Mouse (Mus musculus) kidney, postnatal 25 days (tissue): ENCODE data around the gene Slc38a9.
"Not testable (repeated sequence)": the region's sequence is repeated elsewhere in the genome, so short reads cannot be mapped to it uniquely, and the experiment has no call there.

Source experiments
- DNase-seq, 2 experiments: peaks; one replicate each; pipeline ENCODE4 v3.0.0; 2021; ENCODE audit warnings: mixed read lengths in 2 of 2

Gene Slc38a9

DNA sequence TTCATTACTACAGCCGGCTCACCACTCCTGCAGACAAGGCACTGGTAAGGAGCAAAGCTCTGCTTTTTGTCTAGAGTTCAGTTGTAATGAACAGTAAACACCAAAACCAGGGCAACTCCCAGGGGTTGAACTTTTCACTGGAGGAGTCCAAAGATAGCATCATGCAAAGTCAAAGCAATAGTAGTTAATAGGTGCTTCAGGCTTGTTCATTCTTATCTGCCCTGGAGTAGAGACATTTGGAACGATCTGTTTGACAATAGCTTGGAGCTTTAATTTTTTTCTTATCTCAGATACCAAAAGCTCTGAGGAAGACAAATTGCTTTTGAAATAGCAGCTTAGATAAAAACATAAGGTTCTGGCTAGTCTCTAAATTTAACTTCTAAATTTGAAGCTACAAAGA is 25.6 kb downstream of the Slc38a9 start:
- DNase-seq: no peak

DNA sequence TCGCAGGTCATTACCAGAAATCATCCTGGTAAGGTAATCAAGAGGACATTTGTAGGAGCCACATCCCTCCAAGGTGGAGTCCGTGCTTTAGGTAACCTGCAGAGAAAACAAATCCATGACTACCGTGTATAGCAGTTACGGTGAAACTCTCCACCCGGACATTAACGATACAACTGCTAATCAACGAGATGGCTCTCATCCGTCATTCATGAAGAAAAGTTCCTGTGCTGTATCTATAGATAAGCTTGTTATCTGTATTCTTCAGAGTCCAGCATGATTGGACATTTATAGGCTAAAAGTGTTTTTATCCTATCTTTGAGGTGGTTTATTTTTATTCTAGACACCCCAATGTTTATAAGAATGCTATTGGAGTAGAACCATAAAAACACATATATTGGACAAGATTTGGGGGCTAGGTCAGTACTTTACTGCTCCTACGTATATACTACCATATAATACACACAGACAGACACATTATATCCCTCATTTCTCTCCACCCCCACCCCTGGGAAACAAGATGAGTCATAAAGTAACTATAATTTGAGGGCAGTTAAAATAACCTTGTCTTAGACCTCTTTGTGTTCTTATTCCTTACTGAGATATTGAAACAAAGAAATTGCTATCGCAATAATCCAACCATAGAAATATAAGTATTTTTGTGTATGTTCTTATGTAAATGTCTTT is 32.5 kb downstream of the Slc38a9 start:
- no peak for DNase-seq

DNA sequence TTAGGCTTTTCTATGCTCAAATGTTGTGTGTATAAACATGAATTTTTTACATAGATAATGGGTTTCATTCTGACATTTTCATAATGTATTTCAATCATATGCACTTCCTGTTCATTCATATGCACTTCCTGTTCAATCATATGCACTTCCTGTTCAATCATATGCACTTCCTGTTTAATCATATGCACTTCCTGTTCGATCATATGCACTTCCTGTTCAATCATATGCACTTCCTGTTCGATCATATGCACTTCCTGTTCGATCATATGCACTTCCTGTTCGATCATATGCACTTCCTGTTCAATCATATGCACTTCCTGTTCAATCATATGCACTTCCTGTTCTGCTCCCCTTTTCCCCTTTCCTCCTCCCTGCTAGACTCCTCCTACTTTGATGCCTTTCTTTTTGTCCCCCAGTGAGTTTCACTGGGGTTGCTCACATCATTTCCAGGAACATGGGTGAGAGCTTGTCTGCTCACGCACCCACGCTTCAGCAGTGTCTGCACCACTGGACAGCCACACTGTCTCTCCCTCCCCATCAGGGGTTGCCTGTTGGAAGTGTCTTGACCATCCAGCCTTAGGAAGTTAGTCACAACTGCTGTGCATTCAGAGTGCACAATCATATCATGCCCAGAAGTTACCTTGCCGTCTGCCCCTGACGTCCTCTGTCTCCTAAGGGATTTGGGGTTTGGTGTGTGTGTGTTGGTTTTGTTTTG is 35.1 kb downstream of the Slc38a9 start:
- no peak for DNase-seq

DNA sequence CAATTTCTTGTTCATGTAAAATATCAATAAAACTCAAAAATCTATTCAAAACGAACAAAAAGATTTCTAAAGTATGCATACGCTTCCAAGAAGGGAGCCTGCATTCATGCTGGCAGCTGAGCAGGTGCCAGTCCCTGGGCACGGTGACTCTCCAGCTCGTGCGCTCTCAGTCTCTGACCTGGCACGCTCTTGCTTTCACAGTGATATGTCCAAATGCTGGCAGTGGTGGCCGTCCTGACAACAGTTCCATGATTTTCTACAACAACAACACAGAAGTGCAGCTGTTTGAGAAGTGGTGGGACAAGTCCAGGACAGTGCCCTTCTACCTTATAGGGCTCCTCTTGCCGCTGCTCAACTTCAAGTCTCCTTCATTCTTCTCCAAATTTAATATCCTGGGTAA is 40.7 kb downstream of the Slc38a9 start:
- no peak for DNase-seq

DNA sequence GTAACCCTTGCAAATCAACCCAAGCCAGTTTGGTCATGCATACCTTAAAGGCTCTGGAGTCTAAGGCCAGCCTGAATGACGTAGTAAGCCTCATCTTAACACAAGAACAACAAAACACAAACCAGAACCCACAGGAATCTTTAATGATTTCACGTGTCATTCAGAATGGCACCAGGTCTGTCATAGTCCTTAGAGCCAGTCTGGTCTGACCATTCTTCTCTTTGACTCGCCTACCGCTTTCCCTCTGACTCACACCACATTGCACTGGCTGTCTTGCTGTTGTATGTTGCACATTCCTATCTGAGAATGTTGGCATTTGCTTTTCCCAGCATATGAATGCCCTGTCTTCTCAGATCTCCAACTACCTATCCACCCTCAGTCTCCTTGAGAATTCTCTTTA is 45.8 kb downstream of the Slc38a9 start:
- DNase-seq: no peak

DNA sequence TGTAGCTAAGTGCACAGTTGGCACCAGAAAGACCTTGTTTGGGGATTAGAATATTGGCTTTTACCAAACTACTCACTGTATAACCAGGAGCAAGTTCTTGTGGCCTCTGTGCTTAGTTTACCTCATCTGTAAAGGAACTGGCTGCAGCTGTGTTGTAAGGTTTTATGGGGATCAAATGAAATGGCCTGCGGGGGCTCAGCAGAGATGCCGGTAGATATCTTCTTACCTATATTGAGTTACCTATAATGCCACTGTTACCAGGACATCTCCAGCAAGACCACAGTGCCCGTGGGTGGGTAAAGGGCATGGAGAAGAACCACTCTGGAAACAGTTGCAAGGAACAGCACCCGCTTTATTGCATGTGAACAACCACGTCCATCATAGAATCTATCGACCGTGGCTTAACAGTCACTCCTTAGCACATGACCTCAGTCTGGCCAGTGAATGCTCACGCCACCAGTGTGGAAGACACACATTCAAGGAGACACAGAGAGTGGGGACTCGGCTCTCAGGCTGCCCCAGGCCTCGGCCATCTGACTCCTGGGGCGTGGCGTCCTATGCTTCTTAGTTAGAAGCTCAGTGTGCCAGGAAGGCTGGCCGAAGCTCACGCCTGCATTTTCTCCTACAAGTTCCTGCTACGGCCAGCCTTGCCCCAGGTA is 59.7 kb downstream of the Slc38a9 start:
- no peak for DNase-seq

DNA sequence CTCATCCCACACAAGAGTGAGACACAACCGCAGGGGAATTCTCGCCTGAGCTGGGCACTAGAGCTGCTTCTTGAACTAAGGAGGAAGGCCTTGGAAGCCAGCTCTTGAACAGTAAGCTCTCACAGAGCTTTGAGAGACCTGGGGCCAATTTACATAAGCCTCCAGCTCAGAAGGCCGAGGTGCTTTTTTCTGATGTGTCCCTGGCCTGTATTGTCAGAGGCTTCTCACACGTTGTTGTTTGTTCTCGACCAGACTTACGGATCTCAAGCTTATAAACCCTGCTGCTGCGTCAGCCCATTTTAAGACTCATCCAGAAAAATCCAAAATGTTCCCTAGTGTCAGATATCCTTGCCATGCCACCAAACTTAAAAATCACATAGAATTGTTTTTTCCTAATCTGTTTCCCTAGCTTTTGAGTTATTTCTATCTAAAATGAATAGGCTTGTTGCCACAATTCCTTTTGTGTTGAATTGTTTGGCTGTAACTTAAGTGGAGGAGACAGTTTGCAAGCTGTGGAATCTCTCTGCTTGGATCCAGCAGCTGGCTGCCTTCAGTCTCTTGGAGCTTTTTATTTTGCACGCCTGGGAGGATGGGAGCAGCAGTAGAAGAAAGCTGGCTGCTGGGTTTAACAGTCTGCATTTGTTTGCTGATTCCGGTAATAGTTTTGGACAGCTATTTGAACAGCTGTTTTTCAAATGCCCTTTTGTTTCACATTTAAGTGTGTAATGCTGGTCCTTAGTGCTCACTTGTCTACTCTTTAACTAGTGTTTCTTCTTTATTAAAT is 61.6 kb downstream of the Slc38a9 start:
- peak; percentile 50 to 64 for DNase-seq

DNA sequence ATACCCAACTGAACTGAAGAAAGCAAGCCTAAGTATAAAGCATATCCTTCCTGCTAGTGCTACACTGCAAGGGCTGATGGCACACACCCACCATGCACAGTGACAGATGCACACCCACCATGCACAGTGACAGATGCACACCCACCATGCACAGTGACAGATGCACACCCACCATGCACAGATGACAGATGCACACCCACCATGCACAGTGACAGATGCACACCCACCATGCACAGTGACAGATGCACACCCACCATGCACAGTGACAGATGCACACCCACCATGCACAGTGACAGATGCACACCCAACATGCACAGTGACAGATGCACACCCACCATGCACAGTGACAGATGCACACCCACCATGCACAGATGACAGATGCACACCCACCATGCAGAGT is 63.7 kb downstream of the Slc38a9 start:
- not testable (repeated sequence) for DNase-seq

DNA sequence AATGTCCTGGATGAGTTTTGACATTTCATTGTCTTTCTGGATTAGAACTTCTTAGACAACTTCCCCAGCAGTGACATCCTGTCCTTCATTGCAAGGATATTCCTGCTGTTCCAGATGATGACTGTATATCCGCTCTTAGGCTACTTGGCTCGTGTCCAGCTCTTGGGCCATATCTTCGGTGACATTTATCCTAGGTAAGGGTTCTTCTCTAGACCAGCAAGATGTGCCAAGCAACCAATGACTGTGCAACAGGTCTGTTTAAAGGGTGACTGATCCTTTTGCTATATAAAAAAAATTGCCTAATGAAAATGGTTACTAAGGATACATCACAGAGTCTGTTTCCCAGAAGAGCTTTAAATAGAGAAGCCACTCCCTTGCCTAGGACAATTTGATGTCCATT is 65.5 kb downstream of the Slc38a9 start:
- DNase-seq: peak; percentile 56 to 58

DNA sequence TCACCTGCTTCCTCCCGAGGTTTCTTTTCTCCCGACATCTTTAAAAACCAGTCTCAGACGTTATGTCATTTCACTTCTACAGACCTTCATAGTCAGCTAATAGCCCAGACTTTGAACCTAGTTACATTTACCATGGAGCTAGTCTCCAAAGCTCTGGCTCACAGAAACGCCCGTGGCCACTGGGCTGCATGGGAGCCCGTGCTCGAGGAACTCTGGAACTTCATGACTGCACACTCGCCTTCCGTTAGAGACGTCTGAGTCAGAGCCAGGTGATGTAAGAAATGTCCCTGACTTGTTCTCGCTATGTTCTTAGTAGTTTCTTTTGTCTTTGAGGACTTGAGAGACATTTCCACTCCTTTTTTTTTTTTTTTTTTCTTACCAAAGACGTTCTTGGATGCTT is 72.8 kb downstream of the Slc38a9 start:
- no peak for DNase-seq

DNA sequence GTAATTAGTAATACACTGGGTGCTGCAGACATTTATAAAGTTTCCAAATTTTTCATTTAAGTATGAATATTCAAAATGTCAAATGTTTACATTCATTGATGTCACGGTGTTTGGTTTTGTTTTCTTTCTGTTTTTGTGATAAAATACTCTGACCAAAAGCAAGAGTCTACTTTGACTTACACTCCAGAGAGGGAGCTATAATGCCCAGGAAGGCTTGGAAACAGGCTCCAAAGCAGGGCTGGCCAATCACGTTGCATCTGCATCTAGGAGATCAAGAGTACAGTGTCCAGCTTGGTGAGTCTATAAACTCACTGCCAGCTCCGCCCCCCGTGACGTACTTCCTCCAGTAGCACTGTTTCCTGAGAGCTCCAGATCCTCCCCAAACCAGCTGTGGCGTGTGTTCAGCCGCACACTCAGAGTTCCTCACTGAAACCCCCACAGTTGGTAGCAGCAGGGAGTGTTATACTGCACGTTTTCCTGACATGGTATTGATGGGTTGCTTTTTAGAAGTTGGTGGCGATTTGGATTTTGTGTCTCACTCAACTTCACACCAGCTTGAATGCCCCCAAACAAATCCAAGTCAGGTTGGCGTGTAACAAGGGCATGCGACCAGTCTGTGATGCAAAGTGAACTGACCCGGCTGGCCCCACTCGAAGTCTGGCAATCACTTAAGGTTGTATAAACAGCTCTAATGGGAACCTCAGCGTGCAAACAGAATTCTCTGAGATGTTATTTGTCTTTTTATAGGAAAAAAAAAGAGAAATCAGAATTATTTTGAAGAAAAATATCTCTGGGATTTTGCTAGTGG is 74.6 kb downstream of the Slc38a9 start:
- DNase-seq: peak; percentile 71 to 76

DNA sequence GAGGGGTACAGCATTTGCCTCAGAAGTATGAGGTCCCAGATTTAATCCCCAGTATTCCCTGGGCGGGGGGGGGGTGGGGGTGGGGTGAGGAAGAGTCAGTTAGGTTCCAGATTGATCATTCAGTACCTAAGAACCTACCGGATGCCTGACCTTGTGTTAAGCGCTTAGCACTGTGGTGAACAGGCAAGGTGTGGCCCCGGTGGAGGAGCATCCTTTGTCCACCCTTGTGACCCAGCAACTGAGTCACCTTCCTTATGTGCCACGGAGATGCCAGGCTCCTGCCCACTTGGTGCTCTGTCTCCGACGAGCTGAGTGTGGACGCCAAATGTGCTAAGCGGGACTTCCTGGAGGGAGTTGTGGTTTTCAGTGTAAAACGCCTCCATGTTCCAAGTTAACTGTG is 75.9 kb downstream of the Slc38a9 start:
- no peak for DNase-seq

DNA sequence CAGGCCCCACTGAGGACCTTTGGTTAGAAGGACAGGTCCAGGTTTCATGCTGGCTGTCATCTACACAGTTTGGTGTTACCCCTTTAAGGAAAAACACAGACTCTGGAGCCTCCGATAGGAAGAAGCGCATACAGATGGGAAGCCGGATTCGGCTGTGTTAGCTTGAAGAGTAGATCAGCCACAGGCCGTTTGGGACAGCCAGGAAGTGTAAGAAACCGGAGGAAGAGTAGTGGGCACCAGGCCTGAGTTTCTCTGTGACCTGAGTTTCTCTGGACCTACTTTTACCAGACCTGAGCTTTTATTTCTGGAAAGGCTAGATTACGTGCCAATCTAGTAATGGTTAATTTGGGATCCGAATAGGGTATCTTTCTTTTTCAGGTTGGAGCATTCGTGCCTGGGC is 76.6 kb downstream of the Slc38a9 start:
- DNase-seq: no peak

DNA sequence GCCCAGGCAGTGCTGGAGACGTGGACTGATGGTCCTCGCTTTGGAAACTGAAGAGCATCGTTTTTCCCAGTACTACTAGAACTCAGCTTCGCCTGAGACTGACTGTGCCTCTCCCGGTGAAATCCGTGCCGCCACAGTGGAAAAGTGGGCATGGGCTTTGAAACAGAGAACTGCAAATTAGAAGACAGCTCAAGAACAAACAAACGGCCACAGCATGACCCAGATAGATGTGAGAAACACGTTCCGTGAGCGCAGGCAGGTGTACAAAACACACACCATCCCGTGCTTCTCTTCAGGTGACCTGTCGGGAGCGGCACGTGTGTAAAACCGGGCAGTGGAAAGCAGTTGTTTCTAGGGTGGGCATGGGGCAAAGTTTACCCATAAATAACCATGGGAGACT is 77.5 kb downstream of the Slc38a9 start:
- DNase-seq: no peak

DNA sequence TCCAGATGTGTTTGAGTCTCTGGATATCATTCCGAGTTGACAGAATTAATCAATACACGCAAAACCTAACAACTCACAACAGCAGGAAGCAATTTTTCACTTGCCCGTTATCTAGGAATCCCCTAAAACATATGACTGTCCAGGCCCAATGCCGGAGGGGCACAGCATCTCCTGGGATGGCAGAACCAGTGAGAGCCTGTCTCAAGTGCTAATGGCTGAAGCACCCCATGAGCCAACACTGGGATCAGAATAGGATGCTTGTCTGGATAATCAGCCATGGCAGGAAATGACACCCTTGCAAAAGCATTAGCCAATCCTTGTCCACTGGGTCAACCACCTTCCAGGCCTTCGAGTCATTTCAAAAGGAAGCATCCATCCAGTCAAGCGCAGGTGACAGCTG is 79.5 kb downstream of the Slc38a9 start:
- DNase-seq: no peak

DNA sequence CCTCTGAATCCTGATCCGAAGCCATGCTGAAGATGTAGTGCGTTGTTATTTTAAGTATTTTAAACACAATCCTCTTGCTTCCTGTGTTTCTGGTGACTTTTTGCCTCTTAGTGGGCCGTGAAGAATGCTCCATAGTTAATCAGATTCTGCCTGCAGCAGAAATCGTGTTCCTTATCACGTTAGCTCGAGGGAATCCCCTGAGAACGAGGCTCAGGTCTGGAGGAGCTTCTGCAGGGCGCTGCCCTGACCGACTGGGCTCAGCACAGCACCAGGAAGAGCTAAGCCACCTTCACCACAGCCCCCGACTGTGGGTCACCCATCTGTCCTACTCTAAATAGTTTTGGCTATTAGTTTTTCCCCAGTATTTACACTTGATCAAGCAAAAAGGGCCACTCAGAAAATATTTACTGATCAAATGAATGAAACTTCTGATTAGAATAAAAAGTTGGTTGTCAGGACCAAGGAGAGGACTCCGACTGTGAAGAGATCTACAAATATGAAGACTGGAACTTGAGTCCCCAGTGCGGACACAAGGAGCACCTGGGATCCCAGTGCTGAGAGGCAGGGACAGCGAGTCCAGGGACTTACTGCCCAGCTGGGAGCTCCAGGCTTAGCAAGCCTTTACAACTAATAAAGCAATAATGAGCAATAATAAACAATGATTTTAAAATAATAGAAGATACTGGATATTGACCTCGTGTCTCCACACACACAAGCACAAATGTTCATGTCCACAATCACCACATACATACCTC is 81.7 kb downstream of the Slc38a9 start:
- no peak for DNase-seq

DNA sequence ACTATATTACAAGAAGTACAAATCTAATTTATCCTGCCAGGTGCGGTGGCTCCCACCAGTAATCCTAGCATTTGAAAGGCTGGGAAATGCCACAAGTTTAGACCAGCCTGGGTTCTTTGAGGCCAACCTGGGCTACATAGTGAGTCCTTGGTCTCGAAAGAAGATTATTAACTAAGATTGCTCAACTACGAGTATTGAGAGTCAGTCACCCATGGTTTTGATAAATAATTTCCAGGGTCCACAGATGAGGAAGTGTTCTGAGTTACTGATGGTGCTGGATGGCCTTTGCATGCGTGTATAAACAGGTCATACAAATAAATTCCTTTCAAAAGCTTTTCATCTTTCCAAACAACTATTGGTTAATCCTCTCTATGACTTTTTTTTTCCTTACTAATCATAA is 83.1 kb downstream of the Slc38a9 start:
- DNase-seq: no peak

DNA sequence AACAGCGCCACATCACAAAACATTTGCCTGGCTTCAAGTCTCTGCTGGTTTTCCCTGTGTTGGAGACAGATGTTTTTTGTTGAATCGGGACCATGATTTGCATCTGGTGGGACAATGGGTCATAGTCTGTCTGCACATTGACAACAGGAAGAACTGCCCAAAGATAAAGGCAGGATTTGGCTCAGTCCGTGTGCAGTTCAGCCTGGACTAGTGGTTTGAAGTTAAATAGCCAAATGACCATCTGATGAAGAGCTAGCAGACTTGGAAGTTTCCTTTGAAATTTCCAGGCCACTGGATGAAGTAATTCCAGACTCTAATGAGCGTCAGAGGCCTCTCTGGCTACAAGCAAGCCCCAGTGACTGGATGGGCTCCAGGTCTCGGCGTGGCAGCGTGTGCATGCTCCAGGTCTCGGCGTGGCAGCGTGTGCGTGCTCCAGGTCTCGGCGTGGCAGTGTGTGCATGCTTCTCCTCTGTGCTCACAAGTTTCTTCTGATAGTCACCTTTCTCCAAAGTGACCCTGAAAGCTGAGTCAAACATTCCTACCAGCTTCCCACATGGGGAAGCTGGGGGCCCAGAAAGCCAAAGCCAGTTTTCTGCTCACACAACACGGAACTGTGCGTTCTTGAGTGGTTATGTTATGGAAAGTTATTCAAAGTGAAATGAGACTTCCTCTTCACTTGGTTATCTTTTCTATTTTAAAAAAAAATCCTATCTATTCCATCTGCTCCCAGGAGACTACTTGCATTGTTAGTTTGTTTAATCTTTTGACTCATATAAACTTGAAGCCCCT is 83.7 kb downstream of the Slc38a9 start:
- no peak for DNase-seq

DNA sequence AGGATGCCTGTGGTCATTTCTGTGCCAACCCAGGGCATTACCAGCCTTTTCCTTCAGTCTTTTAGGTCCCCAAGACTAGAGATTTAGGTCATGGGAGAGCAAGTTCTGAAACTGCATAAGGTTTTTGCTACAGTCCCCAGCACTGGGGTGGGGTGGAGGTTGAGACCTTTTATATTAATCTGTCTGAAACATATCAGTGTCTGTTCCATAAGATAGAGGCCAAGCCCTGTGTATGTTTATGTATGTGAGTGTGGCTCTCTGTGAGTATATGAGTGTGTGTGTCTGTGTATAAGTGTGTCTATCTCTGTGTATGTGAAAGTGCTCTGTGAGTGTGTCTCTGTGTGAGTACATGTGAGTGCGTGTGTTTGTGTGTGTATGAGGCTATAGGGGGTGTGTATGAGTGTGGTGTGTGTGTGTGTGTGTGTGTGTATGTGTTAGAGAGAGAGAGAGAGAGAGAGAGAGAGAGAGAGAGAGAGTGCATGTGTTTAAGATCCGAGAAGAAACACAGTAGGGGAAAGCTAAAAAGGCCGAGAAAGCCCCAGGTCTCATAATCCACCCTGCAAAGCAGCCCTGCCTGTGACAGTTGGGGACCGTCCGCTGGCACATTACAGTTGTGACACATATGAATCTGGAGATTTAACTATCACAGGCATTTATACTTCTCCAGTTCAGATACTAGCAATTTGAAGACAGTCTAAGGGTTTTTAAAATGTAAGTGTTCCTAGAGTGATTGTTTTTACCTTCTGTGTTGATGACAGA is 85.6 kb downstream of the Slc38a9 start:
- no peak for DNase-seq

DNA sequence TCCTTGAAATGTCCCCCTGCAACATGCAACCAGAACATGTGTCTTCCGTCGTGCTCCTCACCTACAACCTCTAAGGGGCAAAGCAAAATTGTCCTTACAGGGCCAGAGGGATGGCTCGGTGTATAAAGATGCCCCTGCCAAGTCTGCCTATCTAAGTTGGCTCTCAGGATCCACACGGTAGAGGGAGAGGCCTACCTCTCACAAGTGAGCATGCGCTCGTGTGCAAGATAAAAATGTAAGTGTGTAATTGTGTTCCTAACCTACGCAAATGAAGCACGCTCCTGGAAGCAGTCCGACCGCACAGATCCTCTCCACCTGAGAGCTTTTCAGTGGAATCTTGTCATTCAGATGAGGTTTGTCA is 86.1 kb downstream of the Slc38a9 start:
- no peak for DNase-seq
